Mouse (Mus musculus) cortical plate, adult 2 months (tissue): ENCODE measurements at regions not wholly inside any gene's neighbourhood (a gene's known extent, or its start where the extent isn't known, plus 50 kb on each side); places are given as distances from the start of the nearest gene placed in this dataset.

ENCODE experiments used
- CTCF ChIP-seq: fragments of 200-500 bp; IDR thresholded peaks from 2 replicates; pipeline ENCODE4 v1.5.1; 2011; ENCODE audit warnings: mild to moderate bottlenecking, control low read depth, low read length; ENCODE audit not compliant: insufficient read depth; ENCODE audit errors: extremely low read depth
- POLR2A ChIP-seq: fragments of 200-500 bp; IDR thresholded peaks from 2 replicates; pipeline ENCODE4 v1.6.1; 2011; ENCODE audit warnings: mild to moderate bottlenecking, low read length, control low read depth; ENCODE audit not compliant: insufficient read depth; ENCODE audit errors: extremely low read depth

DNA sequence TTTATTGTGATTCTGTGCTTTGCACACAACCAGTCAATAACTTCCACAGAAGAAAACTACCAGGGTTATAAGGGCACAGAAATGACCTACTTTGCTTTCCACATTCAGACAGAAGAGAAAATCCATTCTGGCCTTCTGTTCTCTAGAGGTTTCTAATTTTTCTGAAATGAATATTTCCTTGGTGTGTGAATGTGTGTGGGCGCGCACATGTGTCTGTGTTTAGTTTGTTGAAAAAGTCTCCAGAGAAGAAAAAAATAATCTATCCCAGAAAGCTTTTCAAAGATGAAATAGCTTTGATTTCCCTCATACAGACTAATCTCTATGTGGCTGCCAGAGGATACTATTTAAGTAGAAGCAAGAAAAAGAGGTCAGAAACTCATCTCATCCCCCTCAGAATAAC lies 147.1 kb downstream of the Cenpc1 start:
- TF ChIP-seq CTCF (no peak), POLR2A (no peak)
